Mouse (Mus musculus): ENCODE data around the gene Adam15. TPM values are rescaled to one million over a fixed set of nuclear protein-coding genes. Genes with fewer than 3 reads are reported as not detected.

The Adam15 gene
- polyA plus RNA-seq, 1 experiment = 28.5 TPM

- Histone ChIP-seq H3K4me1 (ENCODE audit: control insufficient read depth, insufficient read depth, insufficient read length, low read length) (peaks cover 6% of the 10 kb centered on the region), H3K27ac (replicated peaks; ENCODE audit: low read depth, low read length) (peak overlapping the region; percentile 80), H3K4me3 (ENCODE audit: insufficient read depth, low read depth, low read length) (peak overlapping the region; percentile 62; the same call in 1 of the 2 replicates)
Observed at GRCm38 (mm10) chr3:89377831-89378230, 28.0 kb upstream of the Adam15 start.

- Histone ChIP-seq H3K4me3 (ENCODE audit: insufficient read depth, low read depth, low read length) (no peak overlapping the region), H3K4me1 (ENCODE audit: control insufficient read depth, insufficient read depth, insufficient read length, low read length) (no peaks in the 10 kb centered on the region), H3K27ac (replicated peaks; ENCODE audit: low read depth, low read length) (no peak overlapping the region)
Observed at GRCm38 (mm10) chr3:89373581-89374231, 23.9 kb upstream of the Adam15 start.

- H3K27ac ChIP-seq (replicated peaks; ENCODE audit: low read depth, low read length) = peak overlapping the region; percentile 86
- peak overlapping the region; percentile 15; the same call in 1 of the 2 replicates for H3K4me3 ChIP-seq (ENCODE audit: insufficient read depth, low read depth, low read length)
Observed at GRCm38 (mm10) chr3:89367338-89367737, 17.5 kb upstream of the Adam15 start.

GRCm38 (mm10) chr3:89365486-89366414 lies 16.0 kb upstream of the Adam15 start:
- no peak overlapping the region for H3K27ac ChIP-seq (replicated peaks; ENCODE audit: low read depth, low read length)
- peaks cover 9% of the 10 kb centered on the region for H3K4me1 ChIP-seq (ENCODE audit: control insufficient read depth, insufficient read depth, insufficient read length, low read length)

More at GRCm38 (mm10) chr3:89367338-89367737, 17.5 kb upstream of the Adam15 start:
- peaks cover 9% of the 10 kb centered on the region for H3K4me1 ChIP-seq (ENCODE audit: control insufficient read depth, insufficient read depth, insufficient read length, low read length)

GRCm38 (mm10) chr3:89365153-89365485 lies 15.3 kb upstream of the Adam15 start, which contains the start of gene Dcst1:
Gene Dcst1, minus strand, starts transcription at chr3:89365253.
- H3K4me3 ChIP-seq (ENCODE audit: insufficient read depth, low read depth, low read length) = no peak within 1 kb of the TSS

More at GRCm38 (mm10) chr3:89365486-89366414, 16.0 kb upstream of the Adam15 start:
- no peak overlapping the region for H3K4me3 ChIP-seq (ENCODE audit: insufficient read depth, low read depth, low read length)

GRCm38 (mm10) chr3:89364631-89365030 lies 14.8 kb upstream of the Adam15 start:
- Histone ChIP-seq H3K27ac (replicated peaks; ENCODE audit: low read depth, low read length) (no peak overlapping the region), H3K4me3 (ENCODE audit: insufficient read depth, low read depth, low read length) (no peak overlapping the region), H3K4me1 (ENCODE audit: control insufficient read depth, insufficient read depth, insufficient read length, low read length) (peaks cover 9% of the 10 kb centered on the region)

More at GRCm38 (mm10) chr3:89365153-89365485, 15.3 kb upstream of the Adam15 start, which contains the start of gene Dcst1:
- Histone ChIP-seq H3K4me1 (ENCODE audit: control insufficient read depth, insufficient read depth, insufficient read length, low read length) (peaks cover 9% of the 10 kb centered on the region), H3K27ac (replicated peaks; ENCODE audit: low read depth, low read length) (no peak within 1 kb of the TSS)

GRCm38 (mm10) chr3:89361675-89362074 lies 11.9 kb upstream of the Adam15 start, which contains the start of gene Dcst2:
Gene Dcst2, plus strand, starts transcription at chr3:89361975.
- H3K4me3 ChIP-seq (ENCODE audit: insufficient read depth, low read depth, low read length) = no peak within 1 kb of the TSS
- peaks cover under 1% of the 10 kb centered on the region for H3K4me1 ChIP-seq (ENCODE audit: control insufficient read depth, insufficient read depth, insufficient read length, low read length)

GRCm38 (mm10) chr3:89360237-89360636 lies 10.4 kb upstream of the Adam15 start:
- H3K4me3 ChIP-seq (ENCODE audit: insufficient read depth, low read depth, low read length) = no peak overlapping the region
- no peaks in the 10 kb centered on the region for H3K4me1 ChIP-seq (ENCODE audit: control insufficient read depth, insufficient read depth, insufficient read length, low read length)
- no peak overlapping the region for H3K27ac ChIP-seq (replicated peaks; ENCODE audit: low read depth, low read length)

More at GRCm38 (mm10) chr3:89361675-89362074, 11.9 kb upstream of the Adam15 start, which contains the start of gene Dcst2:
- H3K27ac ChIP-seq (replicated peaks; ENCODE audit: low read depth, low read length) = no peak within 1 kb of the TSS

GRCm38 (mm10) chr3:89359630-89360029 lies 9.8 kb upstream of the Adam15 start:
- Histone ChIP-seq H3K4me1 (ENCODE audit: control insufficient read depth, insufficient read depth, insufficient read length, low read length) (no peaks in the 10 kb centered on the region), H3K4me3 (ENCODE audit: insufficient read depth, low read depth, low read length) (no peak overlapping the region), H3K27ac (replicated peaks; ENCODE audit: low read depth, low read length) (no peak overlapping the region)

GRCm38 (mm10) chr3:89356029-89356428 lies 6.2 kb upstream of the Adam15 start:
- Histone ChIP-seq H3K27ac (replicated peaks; ENCODE audit: low read depth, low read length) (no peak overlapping the region), H3K4me1 (ENCODE audit: control insufficient read depth, insufficient read depth, insufficient read length, low read length) (no peaks in the 10 kb centered on the region), H3K4me3 (ENCODE audit: insufficient read depth, low read depth, low read length) (no peak overlapping the region)

- no peaks in the 10 kb centered on the region for H3K4me1 ChIP-seq (ENCODE audit: control insufficient read depth, insufficient read depth, insufficient read length, low read length)
- H3K4me3 ChIP-seq (ENCODE audit: insufficient read depth, low read depth, low read length) = no peak overlapping the region
- peak overlapping the region; percentile 11; the same call in 1 of the 2 replicates for H3K27ac ChIP-seq (replicated peaks; ENCODE audit: low read depth, low read length)
Observed at GRCm38 (mm10) chr3:89355512-89355902, 5.7 kb upstream of the Adam15 start.

GRCm38 (mm10) chr3:89354816-89355511 lies 5.2 kb upstream of the Adam15 start:
- Histone ChIP-seq H3K27ac (replicated peaks; ENCODE audit: low read depth, low read length) (peak overlapping the region; percentile 11; the same call in 1 of the 2 replicates), H3K4me1 (ENCODE audit: control insufficient read depth, insufficient read depth, insufficient read length, low read length) (no peaks in the 10 kb centered on the region), H3K4me3 (ENCODE audit: insufficient read depth, low read depth, low read length) (no peak overlapping the region)

GRCm38 (mm10) chr3:89351271-89351670 lies 1.5 kb upstream of the Adam15 start:
- H3K4me3 ChIP-seq (ENCODE audit: insufficient read depth, low read depth, low read length) = no peak overlapping the region
- H3K27ac ChIP-seq (replicated peaks; ENCODE audit: low read depth, low read length) = no peak overlapping the region
- peaks cover 7% of the 10 kb centered on the region; the same call in 1 of the 2 replicates for H3K4me1 ChIP-seq (ENCODE audit: control insufficient read depth, insufficient read depth, insufficient read length, low read length)

- Histone ChIP-seq H3K4me3 (ENCODE audit: insufficient read depth, low read depth, low read length) (peak overlapping the region; percentile 81), H3K27ac (replicated peaks; ENCODE audit: low read depth, low read length) (peak overlapping the region; percentile 97), H3K4me1 (ENCODE audit: control insufficient read depth, insufficient read depth, insufficient read length, low read length) (peaks cover 7% of the 10 kb centered on the region; the same call in 1 of the 2 replicates)
Observed at GRCm38 (mm10) chr3:89348911-89349868, 606 bp downstream of the Adam15 start.

Data from brown adipose tissue, adult 24 weeks (tissue).